Mouse (Mus musculus) 3T3-L1 (cell line): ENCODE data around the gene Tshz3.

Experiments used
- DNase-seq: peaks from one replicate; pipeline ENCODE4 v3.0.0-alpha.2; 2015; ENCODE audit warnings: low read depth, low spot score

Gene Tshz3

DNA sequence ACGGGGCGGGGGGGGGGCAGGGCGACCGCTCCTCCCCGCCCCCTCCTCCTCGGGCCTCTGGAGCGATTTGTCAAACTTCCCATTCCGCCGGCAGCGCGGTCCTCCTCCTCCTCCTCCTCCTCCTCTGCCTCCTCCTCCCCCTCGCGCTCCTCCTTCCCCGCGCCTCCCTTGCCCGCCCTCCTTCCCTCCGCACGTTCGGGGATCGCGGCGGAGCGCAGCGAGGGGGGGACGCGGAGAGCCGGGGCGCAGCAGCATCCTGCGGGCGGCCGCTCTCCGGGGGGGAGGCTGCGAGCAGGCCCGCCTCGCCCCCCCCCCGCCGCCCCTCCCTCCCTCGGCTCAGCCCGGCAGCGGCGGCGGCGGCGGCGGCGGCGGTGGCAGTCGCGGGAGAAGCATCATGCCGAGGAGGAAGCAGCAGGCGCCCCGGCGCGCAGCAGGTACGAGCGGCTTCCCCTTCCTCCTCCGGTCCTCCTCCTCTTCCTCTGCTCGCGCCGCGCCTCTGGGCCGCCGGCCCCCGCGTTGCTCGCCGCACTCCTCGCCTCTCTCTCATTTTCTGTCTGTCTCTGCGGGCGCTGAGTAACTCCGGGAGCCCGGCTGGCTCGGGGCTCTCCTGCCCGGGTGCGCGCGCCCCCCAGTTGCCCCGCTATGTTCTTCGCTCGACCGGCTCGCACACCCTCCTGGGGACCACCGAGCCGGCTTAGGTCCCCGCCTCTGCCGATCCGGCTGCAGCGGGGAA, at the start of gene Tshz3:
Tshz3 (plus strand) TSS at position 263 of the 733 bp plus-strand sequence.
- peak; percentile 51 for DNase-seq

DNA sequence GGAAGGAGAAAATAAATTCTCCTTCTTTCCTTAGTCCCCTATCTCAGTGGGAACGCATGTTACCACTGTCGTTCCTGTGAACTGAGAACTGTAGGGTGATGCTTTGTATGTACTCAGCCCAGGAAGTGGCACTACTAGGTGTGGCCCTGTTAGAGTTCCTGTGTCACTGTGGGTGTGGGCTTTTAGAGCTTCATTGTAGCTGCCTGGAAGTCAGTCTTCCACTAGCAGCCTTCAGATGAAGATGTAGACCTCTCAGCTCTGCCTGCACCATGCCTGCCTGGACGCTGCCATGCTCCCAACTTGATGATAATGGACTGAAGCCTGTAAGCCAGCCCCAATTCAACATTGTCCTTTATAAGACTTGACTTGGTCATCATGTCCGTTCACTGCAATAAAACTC, 42.0 kb upstream of the Tshz3 start:
- no peak for DNase-seq

DNA sequence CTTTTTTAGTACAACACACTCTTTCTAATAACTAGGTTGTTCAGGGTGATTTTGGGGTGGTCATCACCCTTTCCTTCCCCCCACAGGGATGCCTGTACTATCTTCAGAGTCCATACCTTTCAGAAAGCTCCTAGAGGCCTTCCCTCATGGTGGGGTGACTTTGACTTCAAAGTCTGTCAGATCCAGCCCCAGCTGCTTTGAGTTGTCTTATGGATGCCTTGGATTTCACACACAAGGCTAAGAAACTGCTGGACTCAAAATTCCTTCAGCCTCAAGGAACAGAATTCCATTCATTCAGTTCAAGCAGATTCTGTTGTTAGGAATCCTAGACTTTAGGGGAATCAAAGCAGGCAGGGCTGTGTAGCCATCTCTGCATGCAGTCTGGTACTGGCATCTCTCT, 41.5 kb upstream of the Tshz3 start:
- no peak for DNase-seq

DNA sequence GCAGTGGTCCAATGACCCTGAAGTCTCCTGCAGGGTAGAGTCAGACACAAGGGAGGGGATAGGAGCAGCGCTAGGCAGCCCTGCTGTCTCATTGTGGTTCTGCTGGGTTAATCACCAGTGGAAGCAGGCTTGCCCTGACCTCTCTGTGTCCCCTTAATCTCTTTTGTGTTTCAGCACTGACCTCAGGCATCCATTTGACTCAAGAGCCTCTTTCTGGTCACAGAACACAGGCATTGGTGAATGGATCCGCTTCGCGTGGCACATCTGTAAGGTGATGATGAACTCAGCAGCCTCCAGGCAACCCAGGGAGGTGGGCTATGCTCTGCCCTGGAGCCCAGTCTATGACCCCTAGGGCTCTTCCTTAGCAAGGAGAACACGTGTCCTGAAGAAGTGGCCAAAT, 39.6 kb upstream of the Tshz3 start:
- DNase-seq, result no peak

DNA sequence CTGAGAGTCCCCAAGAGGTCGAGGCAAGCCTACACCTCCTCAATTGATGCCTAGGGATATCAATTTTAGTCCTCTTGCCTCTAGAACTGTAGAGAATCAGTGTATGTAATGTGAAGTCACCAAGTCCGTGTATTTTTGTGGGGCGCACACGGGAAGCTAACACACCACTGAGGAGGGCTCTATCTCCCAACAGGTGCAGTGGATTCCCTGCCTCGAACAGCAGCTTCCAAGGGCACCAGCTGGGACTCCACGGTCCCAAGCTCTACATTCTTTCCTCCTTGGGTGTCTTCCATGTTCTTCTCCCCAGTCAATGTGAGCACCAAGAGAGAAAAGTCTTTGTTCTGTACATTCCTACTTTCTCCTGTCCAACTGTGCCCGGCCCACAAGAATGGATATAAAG, 38.7 kb upstream of the Tshz3 start:
- no peak for DNase-seq

DNA sequence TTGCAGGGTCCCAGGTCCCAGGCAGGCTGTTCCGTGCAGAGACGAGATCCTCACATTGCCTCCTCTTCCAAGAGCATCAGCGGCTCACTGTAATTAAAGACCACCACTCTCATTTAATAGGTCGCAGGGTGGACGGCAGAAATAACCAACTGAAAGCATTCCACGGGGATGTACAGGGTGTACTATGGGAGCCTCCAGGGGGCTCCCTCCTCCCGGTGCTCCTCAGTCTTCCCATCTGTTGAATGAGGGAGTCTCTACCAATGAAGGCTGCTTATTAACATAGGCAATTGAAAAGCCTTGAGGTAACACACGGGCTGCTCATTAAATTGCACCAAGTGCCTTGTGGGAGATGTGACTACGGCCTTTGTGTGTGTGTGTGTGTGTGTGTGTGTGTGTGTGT, 37.3 kb upstream of the Tshz3 start:
- no peak for DNase-seq

DNA sequence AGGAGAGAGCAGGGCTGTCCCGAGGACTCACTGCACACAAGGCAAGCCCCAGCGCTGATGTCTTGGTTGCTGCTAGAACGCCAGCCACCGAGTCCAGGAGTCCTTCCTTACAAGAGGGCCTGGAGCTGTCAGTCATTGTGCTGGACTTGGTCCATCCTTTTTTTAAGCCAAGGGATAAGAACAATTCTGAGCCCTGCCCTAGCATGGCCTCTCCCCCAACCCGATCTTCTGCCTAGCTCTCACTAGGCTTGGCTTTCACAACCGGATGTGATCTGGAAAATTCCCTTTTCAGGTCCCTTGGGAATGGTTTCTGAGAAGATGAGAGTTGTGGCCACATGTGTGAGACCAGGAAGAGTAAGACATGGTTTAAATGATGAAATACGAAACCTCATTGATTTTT, 34.5 kb upstream of the Tshz3 start:
- peak; percentile 62 for DNase-seq

DNA sequence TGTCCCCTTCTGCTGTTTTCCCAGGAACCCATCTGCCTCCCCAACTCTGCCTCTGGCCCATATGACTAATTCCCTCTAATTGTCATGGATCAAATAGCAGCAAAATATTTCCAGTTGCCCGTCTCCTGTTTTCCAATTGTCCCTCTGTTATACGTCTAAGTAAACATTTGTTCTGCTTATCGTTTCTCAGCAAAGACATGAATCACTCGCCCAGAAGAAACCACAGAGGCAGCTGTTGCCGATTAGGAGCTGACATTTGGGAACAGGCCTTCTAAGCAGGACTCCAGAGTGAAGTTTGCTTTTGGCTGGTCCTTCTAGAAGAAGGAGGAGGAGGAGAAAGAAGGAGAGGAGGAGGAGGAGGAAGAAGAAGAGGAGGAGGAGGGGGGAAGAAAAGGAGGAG, 30.2 kb upstream of the Tshz3 start:
- DNase-seq, result peak; percentile 78

DNA sequence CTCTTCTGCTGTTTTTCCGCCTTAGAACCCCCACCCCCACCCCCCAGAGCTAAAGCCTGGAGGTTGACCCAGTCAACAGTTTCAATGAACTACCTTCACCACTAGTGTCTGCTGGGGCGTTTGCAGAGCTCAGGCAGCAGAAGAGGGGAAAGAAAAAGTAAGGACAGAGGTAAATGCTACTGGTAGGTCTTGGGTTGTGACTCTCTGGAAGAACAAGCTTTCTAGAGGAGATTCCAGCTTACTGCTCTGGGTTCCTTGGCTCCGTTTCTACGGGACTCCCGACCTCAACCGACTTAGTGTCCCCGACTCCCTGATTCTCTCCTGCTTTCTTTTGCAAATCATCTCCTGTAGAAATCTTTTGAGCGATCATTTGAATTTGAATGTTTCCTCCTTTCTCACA, 19.9 kb upstream of the Tshz3 start:
- no peak for DNase-seq

DNA sequence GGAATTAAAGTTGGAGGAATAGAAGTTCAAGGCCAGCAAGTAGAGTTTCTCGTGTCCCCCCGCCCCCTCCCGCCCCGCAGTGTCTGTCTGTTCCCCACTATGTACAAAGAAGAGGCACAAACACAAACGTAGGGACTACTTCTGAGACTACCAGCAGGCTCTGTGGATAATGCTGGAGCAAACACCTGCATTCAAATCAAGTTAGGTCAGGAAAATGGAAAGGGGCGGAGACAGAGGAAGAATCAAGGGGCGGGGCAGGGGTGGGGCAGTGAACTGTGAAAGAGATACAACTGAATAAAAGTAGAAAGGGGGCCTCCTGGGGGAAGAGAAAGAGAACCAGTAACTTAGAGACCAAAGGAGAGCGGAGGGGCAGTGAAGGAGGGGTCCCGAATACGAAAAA, 19.4 kb upstream of the Tshz3 start:
- no peak for DNase-seq

DNA sequence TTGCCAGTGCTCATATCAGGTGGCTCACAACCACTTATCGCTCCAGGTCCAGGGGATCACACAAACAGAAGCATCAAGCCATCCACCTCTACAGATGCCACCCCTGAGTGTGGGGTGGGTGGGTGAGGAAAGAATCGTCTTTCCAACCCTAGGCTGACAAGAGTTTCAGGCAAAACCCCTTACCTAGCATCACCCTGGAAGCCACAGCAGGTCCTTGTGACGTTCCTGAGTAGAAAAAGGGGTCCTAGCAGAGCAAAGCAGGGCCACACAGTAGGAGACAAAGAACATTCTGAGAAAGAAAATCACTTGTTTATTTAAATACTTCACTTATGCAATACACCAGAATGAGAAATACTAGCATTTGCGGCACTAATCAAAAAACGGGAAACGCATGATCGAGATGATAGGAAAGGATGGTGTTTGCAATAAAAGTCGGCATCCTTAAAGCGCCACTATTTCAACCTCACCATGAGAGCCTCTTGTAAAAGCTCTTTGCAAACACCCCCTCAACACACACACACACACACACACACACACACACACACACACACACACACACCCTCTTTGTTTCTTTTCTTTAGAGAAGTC, 18.8 kb upstream of the Tshz3 start:
- DNase-seq, result no peak

DNA sequence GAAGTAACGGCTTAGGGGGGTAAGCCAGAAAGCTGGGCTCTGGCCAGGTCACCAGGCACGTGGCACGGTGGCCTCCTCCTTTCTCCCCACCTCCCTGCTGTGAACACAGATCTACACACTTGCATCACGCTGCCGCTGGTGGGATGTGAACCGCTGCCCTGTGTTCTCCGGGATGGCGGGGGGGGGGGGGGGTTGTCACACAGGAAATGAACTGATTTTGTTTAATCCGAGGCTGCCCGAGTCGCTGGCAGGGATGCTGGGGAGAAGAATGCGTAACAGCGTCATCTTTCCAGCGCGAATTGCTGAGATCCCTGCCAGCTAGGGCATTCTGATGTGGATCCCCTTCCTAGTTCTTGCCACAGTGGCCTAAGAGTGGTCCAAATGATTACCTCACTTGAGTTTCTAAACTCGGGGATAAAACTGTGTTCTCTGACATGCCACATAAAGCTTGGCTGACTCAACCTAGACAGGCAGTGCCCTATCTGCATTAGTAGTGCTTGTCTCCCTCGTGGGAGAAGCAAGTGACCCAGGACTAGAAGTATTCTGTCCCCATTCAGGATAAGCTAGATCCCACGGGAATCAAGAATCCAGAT, 18.0 kb upstream of the Tshz3 start:
- DNase-seq, result no peak

DNA sequence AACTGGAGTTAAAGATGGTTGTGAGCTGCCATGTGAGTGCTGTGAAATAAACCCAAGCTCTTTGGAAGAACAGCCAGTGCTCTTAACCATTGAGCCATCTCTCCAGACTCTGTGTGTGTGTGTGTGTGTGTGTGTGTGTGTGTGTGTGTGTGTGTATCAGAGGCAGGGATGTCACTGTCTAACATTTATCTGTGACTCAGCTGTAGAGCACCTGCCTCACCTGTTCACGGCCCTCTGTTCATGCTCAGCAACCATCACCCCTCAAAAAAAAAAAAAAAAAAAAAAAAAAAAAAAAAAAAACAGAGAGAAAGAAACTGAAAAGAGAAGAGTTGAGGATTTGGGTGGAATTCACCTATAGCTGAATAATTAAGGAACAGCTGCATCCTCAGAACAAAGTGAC, 10.4 kb upstream of the Tshz3 start:
- DNase-seq, result no peak

DNA sequence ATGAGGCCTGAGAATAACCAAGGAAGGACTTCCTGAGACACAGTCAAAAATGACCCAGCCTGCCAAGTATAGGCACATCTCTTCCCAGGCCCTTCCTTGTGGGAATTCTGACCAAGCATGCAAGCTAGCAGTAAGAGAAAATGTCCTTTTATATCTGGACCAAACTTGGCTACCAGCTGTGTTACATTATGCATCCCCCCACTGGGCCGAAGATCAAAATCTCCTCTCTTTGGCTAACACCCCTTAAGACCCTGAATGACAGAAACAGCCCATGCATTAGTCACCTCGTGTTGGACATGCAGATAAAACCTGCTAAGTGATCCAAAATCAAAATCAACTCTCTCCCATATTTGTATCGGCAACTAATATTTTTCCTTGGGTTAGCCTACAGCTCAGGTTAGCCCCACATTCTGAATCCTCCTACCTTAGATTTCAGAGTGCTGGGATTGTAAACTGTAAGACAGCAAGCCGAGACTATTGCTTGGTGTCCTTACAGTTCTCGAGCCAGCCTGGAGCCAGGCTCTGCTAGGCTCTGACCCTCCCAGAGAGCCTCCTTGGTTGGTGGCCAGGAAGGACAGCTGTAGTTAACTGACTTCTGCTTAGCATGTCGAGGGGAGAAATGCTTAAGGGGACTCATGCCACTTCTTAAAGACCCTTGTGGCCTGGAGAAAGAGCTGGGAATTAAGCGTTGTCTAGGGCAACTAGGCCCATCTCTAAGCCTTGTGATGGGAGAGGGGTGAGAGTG, 8.7 kb upstream of the Tshz3 start:
- no peak for DNase-seq

DNA sequence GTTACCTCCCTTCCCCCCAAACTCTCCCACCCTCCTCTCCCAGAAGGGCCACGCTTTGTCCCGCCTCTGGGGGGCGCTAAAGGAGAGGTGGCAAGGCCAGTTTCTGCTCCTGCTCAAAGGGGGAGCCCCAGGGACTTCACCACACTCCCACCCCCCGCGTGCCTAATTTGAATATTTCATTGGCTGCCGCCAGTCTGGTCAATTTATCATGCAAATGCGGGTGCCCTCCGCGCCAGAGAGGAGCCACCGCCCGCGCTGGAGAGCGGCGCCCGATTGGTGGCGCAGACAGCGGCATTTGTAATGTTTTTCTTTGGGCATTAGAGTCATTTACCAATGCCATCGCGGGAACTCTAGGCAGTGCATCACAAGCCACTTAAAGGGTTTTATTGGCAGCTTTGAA, 7.4 kb upstream of the Tshz3 start:
- DNase-seq, result no peak

DNA sequence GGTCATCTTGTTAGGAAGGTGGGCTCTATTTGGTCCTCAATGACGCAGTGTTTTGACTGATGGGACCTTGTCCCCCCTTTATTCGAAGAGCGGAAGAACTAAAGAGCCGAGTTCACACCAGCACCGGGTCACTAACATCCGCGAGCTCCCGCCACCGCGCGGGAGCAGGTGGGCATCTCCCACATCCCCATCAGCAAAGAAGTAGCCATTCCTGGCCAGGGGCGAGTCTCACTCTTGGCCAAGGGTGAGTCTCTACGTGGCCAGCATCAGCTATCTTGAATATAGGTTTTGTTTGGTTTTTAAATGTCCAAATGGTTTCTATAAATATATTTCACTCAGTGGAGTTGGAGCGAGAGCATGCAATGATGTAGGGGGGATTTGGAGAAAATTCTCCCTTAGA, 6.3 kb upstream of the Tshz3 start:
- DNase-seq, result no peak

DNA sequence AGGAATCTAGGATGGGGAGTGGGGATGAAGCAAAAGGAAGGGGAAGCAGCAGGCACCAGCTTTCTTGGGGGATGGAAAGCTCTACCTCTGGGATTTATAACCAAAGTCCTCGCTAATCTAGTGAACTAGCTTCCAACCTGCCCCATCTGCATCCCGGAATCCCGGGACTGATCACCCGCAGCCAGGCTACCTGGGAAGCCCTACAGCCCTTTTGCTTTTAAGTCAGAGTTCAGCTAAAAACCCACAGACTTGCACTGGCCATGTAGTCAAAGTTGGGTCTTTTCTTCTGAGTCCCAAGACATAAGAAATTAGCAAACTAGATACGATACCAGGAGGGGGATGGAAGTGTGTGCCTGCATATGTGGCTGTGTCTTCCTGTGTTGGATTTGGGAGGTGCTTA, 5.5 kb upstream of the Tshz3 start:
- DNase-seq, result no peak

DNA sequence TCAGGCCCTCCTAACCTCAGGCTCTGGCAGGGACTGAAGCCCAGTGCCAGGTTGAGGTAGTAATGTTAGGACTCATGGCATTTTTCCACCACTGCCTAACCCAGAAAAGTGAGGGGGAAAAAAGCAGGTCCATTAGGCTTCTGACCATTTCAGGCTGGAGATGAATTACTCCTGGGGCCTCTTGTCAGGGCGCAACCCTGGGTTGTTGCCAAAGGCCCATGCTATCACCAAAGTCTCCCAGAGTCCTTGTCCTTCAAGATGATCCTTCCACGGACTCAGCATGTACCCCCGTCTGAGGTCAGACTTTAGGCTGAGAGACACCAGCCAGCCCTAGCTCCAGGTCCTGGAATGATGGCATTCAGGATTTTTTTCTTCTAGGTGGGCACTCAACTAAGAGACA, 4.8 kb upstream of the Tshz3 start:
- no peak for DNase-seq

DNA sequence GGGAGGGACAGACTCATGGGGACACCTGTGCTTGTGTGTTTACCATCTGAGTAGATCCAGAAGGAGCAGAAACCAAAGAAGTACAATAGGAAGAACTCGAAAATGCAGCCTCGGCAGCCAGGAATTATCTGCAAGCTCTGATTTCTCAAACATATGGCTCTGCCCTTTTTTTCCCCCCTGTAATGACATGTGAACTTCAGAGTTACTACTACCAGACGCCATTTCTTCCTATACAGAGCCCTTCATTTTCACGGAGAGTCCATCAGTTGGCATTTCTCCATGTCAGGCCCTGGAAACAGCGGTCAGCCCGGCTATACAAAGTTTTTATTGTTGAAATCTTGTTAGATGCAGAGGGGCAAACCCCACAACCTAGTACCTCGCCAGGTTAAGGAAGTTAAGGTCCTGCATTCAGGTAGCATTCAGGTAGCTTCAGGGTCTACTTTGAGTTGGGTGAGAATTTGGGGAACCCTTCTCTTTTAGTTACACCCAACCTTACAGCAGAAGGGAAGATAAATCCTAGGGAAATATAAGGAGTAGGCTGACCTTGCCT, 3.2 kb upstream of the Tshz3 start:
- no peak for DNase-seq

DNA sequence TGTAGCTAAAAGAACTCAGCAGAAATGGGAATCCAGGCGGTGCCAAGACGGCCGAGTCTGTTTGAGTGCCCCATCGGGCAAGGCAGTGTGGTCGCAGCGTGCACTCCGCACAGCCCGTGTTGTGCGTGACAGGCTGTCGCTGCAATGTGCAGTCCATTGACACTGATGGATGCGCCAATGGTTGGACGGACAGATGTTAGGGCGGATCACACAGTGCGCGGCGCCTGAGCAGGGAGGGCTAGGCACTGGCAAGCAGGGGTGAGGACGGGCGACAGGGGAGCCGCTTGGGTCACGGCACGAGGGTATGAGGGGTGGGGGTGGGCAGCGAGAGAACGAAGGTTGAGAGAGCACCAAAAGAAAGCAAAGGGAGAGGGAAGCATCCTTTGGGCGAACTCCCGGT, 2.6 kb upstream of the Tshz3 start:
- DNase-seq, result no peak

DNA sequence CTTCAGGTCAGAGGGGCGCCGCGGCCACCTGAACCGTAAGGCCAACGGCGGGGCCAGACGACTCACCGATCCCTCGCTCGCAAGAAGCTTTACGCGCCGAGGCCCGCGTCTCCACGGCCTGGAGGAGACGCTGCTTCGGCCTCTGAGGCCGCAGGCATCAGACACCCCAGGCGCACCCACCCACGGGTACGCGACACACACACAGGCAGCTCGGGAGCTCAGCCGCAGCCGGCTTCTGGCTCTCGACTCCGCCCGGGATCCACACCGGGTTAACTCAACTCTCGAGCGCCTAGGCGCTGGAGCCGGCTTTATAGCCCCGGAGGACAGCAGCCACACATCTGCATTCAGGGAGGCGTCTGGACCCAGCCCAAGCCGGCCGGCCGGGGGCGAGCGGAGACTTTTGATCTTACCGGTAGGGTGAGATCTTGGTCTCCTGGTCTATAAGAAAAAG, 2.1 kb upstream of the Tshz3 start:
- peak; percentile 47 for DNase-seq

DNA sequence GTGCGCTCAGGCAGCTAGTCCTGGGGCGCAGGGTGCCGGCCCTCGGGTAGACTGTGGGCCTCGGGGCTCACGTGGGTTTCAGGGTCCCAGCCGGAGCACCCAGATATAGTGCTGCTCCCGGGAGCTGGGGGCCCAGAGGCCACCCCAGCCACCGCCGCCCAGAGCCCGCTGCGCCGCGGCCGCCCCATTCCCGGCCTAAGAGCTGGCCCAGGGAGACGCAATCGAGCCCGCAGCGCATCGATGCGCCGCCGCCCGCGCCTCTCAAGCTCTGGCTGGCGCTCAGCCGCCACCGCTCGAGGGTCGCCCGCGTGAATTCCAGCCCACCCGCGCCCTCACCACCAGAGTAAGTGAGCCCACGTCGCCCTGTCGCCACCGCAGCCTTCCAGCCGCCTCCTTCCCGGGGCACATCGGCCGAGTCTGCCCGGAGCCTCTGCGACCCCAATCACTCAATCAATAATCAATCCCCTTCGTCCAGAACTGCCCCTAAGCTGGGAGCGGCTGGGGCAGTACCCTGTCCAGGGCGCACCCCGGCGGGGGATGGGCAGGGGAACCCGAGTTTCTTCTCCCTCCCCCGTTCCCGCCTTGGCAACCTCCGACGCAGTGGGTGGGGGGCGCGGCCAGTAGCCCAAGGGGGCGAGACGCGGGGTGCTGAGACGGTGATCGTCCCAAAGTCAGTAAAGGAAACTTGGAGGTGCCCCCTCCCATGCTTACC, 1.4 kb upstream of the Tshz3 start:
- DNase-seq, result peak; percentile 23
